Mouse (Mus musculus) megakaryocyte, embryonic 14.5 days (primary cell): ENCODE results near the gene Nkx2-1.

Experiments used
- FLI1 ChIP-seq: IDR thresholded peaks from 2 replicates; pipeline ENCODE4 v1.6.1; 2012; ENCODE audit warnings: low read length, inconsistent platforms, mixed read lengths
- GATA1 ChIP-seq: IDR thresholded peaks from 3 replicates; pipeline ENCODE4 v1.6.1; 2012; ENCODE audit warnings: mixed read lengths, low read length, inconsistent platforms, borderline replicate concordance

- no peak for TF ChIP-seq GATA1
- no peak for TF ChIP-seq FLI1
Measured at GRCm38 (mm10) chr12:56536884-56537265, at the start of gene Nkx2-1.
